Mouse (Mus musculus) cortical plate, adult 2 months (tissue): ENCODE results near the gene B9d2.

Source experiments
- CTCF ChIP-seq: fragments of 200-500 bp; IDR thresholded peaks from 2 replicates; pipeline ENCODE4 v1.5.1; 2011; ENCODE audit warnings: mild to moderate bottlenecking, control low read depth, low read length; ENCODE audit not compliant: insufficient read depth; ENCODE audit errors: extremely low read depth
- POLR2A ChIP-seq: fragments of 200-500 bp; IDR thresholded peaks from 2 replicates; pipeline ENCODE4 v1.6.1; 2011; ENCODE audit warnings: mild to moderate bottlenecking, low read length, control low read depth; ENCODE audit not compliant: insufficient read depth; ENCODE audit errors: extremely low read depth

GRCm38 (mm10) chr7:25644631-25645030 is 35.9 kb upstream of the B9d2 start:
- no peak for TF ChIP-seq CTCF
- TF ChIP-seq POLR2A, result no peak
